Mouse (Mus musculus) heart, embryonic 12.5 days (tissue): ENCODE measurements around the gene Kif11. TPM values are rescaled to one million over a fixed set of nuclear protein-coding genes. Genes with fewer than 3 reads are reported as not detected.

Source experiments
- ATAC-seq: fragments of 200-750 bp; cut with Nextera tagmentation; 2 replicates; pipeline ENCODE4 v1.8.0; 2017; ENCODE audit warnings: moderate TSS enrichment, moderate library complexity; ENCODE audit not compliant: insufficient number of reproducible peaks, low FRiP score
- H3K27ac ChIP-seq: fragments of 300-500 bp; sonication (generic); 2 replicates; pipeline ENCODE4 v1.5.1; 2016; ENCODE audit warnings: mild to moderate bottlenecking, moderate library complexity; ENCODE audit not compliant: poor library complexity, severe bottlenecking
- H3K27me3 ChIP-seq: fragments of 300-500 bp; sonication (generic); replicated peaks from 2 replicates; pipeline ENCODE4 v1.6.1; 2016; ENCODE audit warnings: mild to moderate bottlenecking, moderate library complexity
- H3K36me3 ChIP-seq: fragments of 300-500 bp; sonication (generic); 2 replicates; pipeline ENCODE4 v1.6.1; 2016; ENCODE audit warnings: mild to moderate bottlenecking, moderate library complexity
- H3K4me1 ChIP-seq: fragments of 300-500 bp; sonication (generic); replicated peaks from 2 replicates; pipeline ENCODE4 v1.6.1; 2016; ENCODE audit warnings: mild to moderate bottlenecking
- H3K4me2 ChIP-seq: fragments of 300-500 bp; sonication (generic); 2 replicates; pipeline ENCODE4 v1.6.1; 2016; ENCODE audit warnings: mild to moderate bottlenecking, moderate library complexity
- H3K4me3 ChIP-seq: fragments of 300-500 bp; sonication (generic); 2 replicates; pipeline ENCODE4 v1.5.1; 2016; ENCODE audit warnings: mild to moderate bottlenecking
- H3K9ac ChIP-seq: fragments of 300-500 bp; sonication (generic); 2 replicates; pipeline ENCODE4 v1.6.1; 2016; ENCODE audit warnings: mild to moderate bottlenecking, moderate library complexity
- H3K9me3 ChIP-seq: fragments of 300-500 bp; sonication (generic); replicated peaks from 2 replicates; pipeline ENCODE4 v1.6.1; 2016; ENCODE audit warnings: mild to moderate bottlenecking, moderate library complexity
- WGBS: fragments of 180-500 bp; shearing (Covaris S2); methylation state at CpG from one replicate; pipeline ENCODE4 v1.1.7; 2016; 5-methylcytosine and 5-hydroxymethylcytosine counted together
- polyA plus RNA-seq: library from polyadenylated mRNA; unstranded; fragments of >200 nt; fragmentation: Nextera tagmentation; extraction: Ambion mirVana; gene quantifications from 2 replicates; pipeline ENCODE4 v1.2.1, GENCODE M21; 2016

Gene Kif11
- 53.6 and 57.7 TPM in 2 replicates for polyA plus RNA-seq

DNA sequence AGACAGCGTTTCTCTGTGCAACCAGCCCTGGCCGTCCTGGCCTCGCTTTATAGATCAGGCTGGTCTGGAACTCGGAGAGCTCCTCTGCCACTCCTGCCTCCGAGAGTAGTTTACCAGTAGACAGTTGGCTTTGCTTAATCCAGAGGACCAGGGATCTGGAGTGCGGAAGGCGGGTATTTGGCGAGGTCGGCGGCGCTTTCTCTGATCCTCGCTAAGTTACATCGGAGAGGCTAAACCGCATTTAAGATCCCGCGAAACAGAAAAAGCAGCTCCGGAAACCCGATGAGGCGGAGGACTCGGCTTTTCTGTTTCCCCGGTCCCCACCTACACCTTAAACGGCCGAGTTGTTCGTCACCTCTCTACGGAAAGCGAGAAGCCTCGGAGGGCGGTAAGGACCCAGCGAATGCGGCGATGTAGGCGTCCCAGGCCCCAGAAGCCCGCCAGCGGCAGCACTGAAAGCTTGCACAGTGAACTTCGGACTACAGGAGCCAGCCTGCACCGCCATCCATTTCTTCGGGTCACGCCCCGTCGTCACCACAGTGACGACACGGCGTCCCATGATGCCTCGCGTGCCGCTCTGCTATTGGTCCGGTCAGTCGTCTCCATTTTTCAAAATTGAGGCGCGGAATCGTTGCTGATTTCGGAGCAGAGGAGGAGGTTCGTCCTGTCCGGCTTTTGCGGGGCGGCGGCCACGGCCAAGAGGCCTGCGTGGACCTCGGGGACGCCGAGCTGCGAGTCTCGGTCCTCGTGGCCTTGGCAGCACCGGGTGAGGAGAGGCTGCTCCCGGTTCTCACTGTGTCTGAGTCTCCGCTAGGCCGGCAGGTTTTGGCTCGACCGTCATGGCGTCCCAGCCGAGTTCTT is at the start of gene Kif11:
TSS of gene Kif11 (plus strand) at position 649 of the 861 bp plus-strand sequence.
- no peaks in the 10 kb centered on the region for H3K36me3 ChIP-seq
- no peaks in the 10 kb centered on the region for H3K27me3 ChIP-seq
- ATAC-seq = peak; percentile 99
- peak within 1 kb of the TSS; percentile 91 for H3K4me3 ChIP-seq
- H3K9me3 ChIP-seq = no peaks in the 10 kb centered on the region
- H3K4me1 ChIP-seq = peaks cover 21% of the 10 kb centered on the region
- peak within 1 kb of the TSS; percentile 99 for H3K27ac ChIP-seq
- peak within 1 kb of the TSS; percentile 80 for H3K4me2 ChIP-seq
- H3K9ac ChIP-seq = peak within 1 kb of the TSS; percentile 88
- whole genome bisulfite sequencing = under 1% methylated on average over 73 of the region's 73 CpGs

DNA sequence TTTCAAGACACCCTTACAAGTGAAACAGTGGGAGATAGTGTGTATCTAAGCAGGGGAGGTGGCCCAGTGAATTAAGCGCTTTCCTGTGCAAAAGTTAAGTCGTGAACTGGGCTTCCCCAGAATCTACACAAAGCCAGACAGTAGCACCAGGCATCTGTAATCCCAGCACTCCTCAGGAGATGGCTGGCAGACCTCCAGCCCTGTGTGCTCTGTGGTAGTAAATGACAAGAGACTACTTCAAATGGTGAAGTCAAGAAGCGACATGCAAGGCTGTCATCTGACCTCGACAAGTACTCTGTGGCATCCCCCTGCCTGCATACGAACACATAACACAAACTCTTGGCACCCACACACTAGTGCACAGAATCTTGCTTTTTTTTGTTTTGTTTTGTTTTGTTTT is 49.0 kb upstream of the Kif11 start:
- H3K27ac ChIP-seq = no peak overlapping the region
- H3K9ac ChIP-seq = no peak overlapping the region
- no peaks in the 10 kb centered on the region for H3K27me3 ChIP-seq
- H3K4me2 ChIP-seq = no peak overlapping the region
- H3K4me3 ChIP-seq = no peak overlapping the region
- WGBS = 70% methylated on average over 5 of the region's 5 CpGs
- H3K4me1 ChIP-seq = peaks cover 4% of the 10 kb centered on the region; the same call in 1 of the 2 replicates
- ATAC-seq = no peak
- H3K36me3 ChIP-seq = peaks cover 41% of the 10 kb centered on the region
- 0 out of 2 replicates have a peak, but pooled peaks cover 5% of the 10 kb centered on the region for H3K9me3 ChIP-seq

DNA sequence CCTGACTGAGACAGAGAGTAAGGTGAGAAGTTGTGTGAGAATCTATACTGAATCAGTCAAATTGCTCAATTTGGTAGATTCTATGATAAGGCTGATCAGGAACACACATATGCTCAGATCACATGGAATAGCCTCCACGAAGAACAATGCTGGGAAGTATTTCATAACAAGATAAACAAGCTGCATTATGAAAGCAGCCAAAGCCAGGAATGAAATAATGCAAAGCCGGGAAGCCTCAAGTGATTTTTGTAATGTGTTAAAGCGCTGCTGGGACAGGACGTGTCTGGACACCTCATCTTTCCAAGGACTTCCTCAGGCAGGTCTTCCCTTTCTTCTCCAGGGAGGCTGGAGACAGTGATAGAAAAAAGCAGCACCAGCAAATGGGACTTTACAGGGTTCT is 43.5 kb upstream of the Kif11 start:
- Histone ChIP-seq H3K4me3 (no peak overlapping the region), H3K36me3 (peaks cover 27% of the 10 kb centered on the region), H3K9ac (no peak overlapping the region), H3K4me2 (no peak overlapping the region), H3K4me1 (peaks cover 10% of the 10 kb centered on the region), H3K27ac (no peak overlapping the region), H3K27me3 (no peaks in the 10 kb centered on the region), H3K9me3 (0 out of 2 replicates have a peak, but pooled peaks cover 5% of the 10 kb centered on the region)
- 85% methylated on average over 4 of the region's 4 CpGs for WGBS
- no peak for ATAC-seq

DNA sequence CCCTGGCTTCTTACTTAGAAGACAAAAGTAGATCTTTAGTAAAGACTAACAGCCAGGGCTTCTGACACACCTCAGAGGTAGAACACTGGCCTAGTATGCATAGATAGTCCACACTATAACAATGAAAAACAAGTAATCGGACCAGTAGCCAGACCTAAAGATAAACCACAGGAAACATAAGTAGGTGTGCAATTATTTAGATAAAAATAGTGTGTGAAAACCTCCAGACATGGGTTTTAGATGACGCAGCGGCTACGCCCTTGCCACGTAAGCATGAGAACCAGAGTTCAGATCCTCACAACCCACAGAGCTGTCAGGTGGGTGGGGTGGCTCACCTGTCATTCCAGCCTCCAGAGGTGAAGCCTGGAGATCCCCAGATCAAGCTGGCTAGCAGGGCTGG is 42.8 kb upstream of the Kif11 start:
- H3K9me3 ChIP-seq = 0 out of 2 replicates have a peak, but pooled peaks cover 5% of the 10 kb centered on the region
- WGBS = 86% methylated on average over 5 of the region's 5 CpGs
- no peak overlapping the region for H3K27ac ChIP-seq
- H3K9ac ChIP-seq = no peak overlapping the region
- peaks cover 14% of the 10 kb centered on the region for H3K4me1 ChIP-seq
- no peak overlapping the region for H3K4me3 ChIP-seq
- peaks cover 21% of the 10 kb centered on the region for H3K36me3 ChIP-seq
- no peak overlapping the region for H3K4me2 ChIP-seq
- no peak for ATAC-seq
- no peaks in the 10 kb centered on the region for H3K27me3 ChIP-seq

DNA sequence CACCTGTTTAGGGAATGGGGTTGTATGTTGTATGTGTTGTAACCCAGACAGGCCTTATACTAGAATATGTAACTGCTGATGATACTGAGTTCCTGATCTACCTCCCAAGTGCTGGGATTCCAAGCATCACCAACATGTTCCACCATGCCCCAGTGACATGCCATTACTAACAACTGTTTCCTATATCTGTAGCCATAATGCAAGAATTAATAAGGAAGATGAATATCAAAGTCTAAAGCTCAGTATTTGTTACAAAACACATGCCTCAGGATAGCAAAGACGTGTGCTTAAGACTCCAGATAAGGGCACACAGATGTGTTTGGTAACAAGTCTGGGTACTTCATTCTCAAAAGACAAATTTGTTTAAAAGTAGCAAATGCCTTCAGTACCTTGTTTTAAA is 40.8 kb upstream of the Kif11 start:
- H3K27me3 ChIP-seq = no peaks in the 10 kb centered on the region
- 57% methylated on average over 1 of the region's 1 CpGs for WGBS
- no peak for ATAC-seq

DNA sequence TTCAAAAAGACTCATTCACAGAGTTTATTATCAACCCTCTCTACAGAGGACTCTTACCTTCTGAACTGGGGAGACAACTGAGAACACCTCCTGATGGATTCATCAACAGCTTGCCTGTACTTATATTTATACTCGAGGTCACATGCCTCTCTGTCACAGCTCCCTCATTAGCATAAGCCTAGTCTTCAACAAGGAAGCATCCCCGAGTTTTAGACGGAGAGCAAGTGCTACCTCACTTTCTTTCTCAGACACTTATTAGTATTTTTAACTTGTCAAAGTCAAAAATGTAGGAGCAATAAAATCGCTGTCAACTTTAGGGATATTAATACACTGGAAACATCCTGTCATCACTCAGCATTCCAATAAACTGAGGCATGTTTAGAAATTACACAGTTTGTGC is 38.5 kb upstream of the Kif11 start, which contains the start of gene Ide:
TSS of gene Ide (minus strand) at position 101 of the 400 bp plus-strand sequence.
- Histone ChIP-seq H3K27ac (no peak within 1 kb of the TSS), H3K4me1 (peaks cover 22% of the 10 kb centered on the region), H3K4me2 (no peak within 1 kb of the TSS), H3K9ac (no peak within 1 kb of the TSS), H3K9me3 (no peaks in the 10 kb centered on the region), H3K27me3 (no peaks in the 10 kb centered on the region), H3K36me3 (0 out of 2 replicates have a peak, but pooled peaks cover 1% of the 10 kb centered on the region), H3K4me3 (no peak within 1 kb of the TSS)
- WGBS = 76% methylated on average over 4 of the region's 4 CpGs
- no peak for ATAC-seq

More for the DNA sequence above, 40.8 kb upstream of the Kif11 start:
- Histone ChIP-seq H3K4me3 (no peak overlapping the region), H3K9ac (no peak overlapping the region), H3K36me3 (0 out of 2 replicates have a peak, but pooled peaks cover 3% of the 10 kb centered on the region), H3K9me3 (0 out of 2 replicates have a peak, but pooled peaks cover 5% of the 10 kb centered on the region), H3K4me1 (peaks cover 15% of the 10 kb centered on the region), H3K27ac (no peak overlapping the region), H3K4me2 (no peak overlapping the region)

DNA sequence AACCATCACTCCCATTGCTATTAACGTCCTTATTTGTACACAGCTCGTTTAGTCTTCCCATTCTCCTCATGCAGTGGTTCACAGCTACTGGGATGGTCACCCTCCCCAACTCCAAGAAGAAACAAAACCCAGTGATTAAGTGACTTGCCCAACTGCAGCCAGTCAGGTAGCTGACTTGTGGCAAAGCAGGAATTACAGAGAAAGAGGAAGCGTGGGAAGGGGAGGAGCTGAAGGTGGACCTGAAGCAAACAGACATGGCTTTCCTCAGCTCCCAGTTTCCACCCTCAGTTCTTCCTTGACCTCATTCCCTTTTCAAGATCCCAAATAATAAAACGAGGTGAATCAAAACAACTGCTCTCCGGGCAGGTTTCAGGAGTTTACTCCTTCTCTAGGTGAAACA is 35.7 kb upstream of the Kif11 start:
- no peaks in the 10 kb centered on the region for H3K27me3 ChIP-seq
- 81% methylated on average over 5 of the region's 5 CpGs for WGBS
- H3K36me3 ChIP-seq = no peaks in the 10 kb centered on the region
- ATAC-seq = no peak
- H3K9me3 ChIP-seq = no peaks in the 10 kb centered on the region
- no peak overlapping the region for H3K9ac ChIP-seq
- no peak overlapping the region; the same call in 1 of the 2 replicates for H3K27ac ChIP-seq
- H3K4me2 ChIP-seq = no peak overlapping the region
- H3K4me3 ChIP-seq = no peak overlapping the region
- H3K4me1 ChIP-seq = peaks cover 18% of the 10 kb centered on the region

DNA sequence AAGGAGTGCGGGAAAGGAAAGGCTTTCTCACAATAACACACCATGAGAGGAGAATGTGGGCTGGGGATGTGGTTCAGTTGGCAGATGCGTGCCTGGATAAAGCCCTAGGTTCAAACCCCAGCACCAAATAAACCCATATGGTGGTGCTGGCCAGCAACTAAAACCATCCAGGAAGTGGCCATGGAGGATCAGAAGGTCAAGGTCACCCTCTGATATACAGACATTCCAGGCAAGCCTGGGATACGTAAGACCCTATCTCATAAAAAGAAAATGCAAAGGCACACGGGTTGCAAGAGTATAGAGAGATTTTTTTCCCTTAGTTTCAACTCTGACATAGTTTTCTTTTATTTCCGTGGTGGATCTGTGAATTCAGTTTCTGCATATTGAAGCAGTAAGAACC is 35.3 kb upstream of the Kif11 start:
- H3K4me1 ChIP-seq = peaks cover 18% of the 10 kb centered on the region
- H3K4me2 ChIP-seq = no peak overlapping the region
- no peak overlapping the region; the same call in 1 of the 2 replicates for H3K27ac ChIP-seq
- H3K9me3 ChIP-seq = no peaks in the 10 kb centered on the region
- 57% methylated on average over 5 of the region's 5 CpGs for WGBS
- no peak overlapping the region for H3K4me3 ChIP-seq
- no peak for ATAC-seq
- H3K27me3 ChIP-seq = no peaks in the 10 kb centered on the region
- H3K36me3 ChIP-seq = no peaks in the 10 kb centered on the region
- H3K9ac ChIP-seq = no peak overlapping the region

DNA sequence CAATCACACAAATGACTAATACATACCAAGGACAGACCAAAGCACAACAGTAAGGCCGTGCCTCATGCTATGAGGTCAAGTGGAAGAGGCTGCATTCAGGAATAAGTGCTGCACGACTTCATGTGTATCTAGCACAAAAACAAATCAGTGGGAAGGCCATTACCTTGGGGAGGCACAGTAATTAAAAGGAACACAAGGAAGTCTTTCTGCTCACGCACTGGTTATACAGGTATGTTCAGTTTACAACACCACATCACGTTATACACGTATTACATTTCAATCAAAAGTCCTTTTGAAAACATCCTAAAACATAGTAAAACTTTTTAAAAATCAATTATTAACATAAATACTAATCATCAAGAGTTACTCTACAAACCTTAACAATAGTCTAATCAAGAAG is 32.3 kb upstream of the Kif11 start:
- Histone ChIP-seq H3K27ac (no peak overlapping the region), H3K27me3 (no peaks in the 10 kb centered on the region), H3K4me3 (no peak overlapping the region), H3K36me3 (no peaks in the 10 kb centered on the region), H3K4me1 (peaks cover 29% of the 10 kb centered on the region), H3K4me2 (no peak overlapping the region), H3K9ac (no peak overlapping the region), H3K9me3 (no peaks in the 10 kb centered on the region)
- no peak for ATAC-seq
- WGBS = 85% methylated on average over 5 of the region's 5 CpGs

DNA sequence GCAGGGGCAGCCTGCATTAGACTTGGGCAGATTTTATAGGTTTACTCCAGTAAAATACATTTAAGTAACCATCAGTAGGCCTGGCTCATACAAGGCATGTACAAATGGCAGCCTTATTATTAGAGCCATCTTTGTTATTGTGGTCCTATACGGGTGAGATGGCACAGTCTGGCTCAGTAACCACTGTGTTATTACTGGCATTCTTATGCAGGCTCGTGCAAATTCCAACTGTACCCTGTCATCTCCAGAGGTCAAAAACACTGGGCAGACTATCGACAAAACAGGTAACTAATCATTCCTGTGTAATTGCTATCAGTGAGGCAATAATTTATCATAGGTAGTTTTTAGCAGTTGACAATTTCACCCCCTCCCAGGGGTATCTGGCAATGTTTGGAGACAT is 29.9 kb upstream of the Kif11 start:
- Histone ChIP-seq H3K4me1 (peaks cover 23% of the 10 kb centered on the region), H3K4me2 (no peak overlapping the region), H3K9ac (no peak overlapping the region), H3K4me3 (no peak overlapping the region), H3K9me3 (0 out of 2 replicates have a peak, but pooled peaks cover under 1% of the 10 kb centered on the region), H3K27me3 (no peaks in the 10 kb centered on the region), H3K36me3 (peaks cover 3% of the 10 kb centered on the region; the same call in 1 of the 2 replicates), H3K27ac (no peak overlapping the region)
- WGBS = 36% methylated on average over 3 of the region's 3 CpGs
- no peak for ATAC-seq

DNA sequence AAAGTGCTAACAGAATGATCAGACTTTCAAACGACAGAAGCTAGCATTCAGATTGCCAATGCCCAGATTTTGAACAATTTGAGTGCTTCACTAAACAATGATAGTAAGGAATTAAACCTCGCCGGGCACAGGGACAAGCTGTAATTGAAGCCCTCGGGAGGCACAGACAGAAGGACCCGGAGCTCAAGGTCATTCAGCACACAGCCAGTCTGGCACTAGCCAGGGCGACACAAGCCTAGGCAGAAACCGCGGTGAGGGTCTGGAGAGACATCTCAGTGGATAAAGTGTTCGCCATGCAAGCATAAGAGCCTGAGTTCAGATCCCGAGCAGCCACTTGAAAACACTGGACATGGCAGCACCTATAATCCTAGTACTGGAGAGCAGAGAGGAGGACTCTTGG is 27.9 kb upstream of the Kif11 start:
- Histone ChIP-seq H3K36me3 (peaks cover 12% of the 10 kb centered on the region), H3K4me2 (no peak overlapping the region), H3K4me1 (peaks cover 23% of the 10 kb centered on the region), H3K27me3 (no peaks in the 10 kb centered on the region), H3K9me3 (0 out of 2 replicates have a peak, but pooled peaks cover 10% of the 10 kb centered on the region), H3K4me3 (no peak overlapping the region), H3K9ac (no peak overlapping the region), H3K27ac (peak overlapping the region; percentile 77)
- ATAC-seq = no peak
- WGBS = 59% methylated on average over 10 of the region's 10 CpGs
